Mouse (Mus musculus): ENCODE results near the gene Tubb4a. TPM values are rescaled to one million over a fixed set of nuclear protein-coding genes. Genes with fewer than 3 reads are reported as not detected.
A peak's percentile ranks its signal among the peaks of the same experiment; 100 is the strongest.
"Not testable (repeated sequence)": the region's sequence is repeated elsewhere in the genome, so short reads cannot be mapped to it uniquely, and the experiment has no call there.

The Tubb4a gene
- polyA plus RNA-seq, 1 experiment from 2014 or later, result 312 TPM

DNA sequence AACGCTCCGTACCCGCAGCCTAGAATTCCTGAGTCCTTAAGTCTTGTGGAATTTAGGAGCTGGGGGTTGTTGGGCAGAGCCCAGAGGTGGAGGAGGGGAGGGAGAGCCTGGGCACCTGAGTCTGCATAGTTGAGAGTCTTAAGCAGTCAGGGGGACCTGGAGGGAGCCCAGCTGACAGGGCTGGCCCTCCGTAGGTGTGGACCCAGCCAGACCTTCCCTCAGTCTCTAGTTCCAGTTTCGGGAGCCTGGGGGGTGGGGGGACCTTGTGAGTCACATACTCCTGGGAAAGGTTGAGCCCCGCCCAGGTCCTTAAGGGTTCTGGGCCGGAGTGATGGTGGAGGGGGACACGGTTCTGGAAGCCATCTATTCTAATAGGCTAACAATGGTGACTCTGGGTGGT, 24.6 kb downstream of the Tubb4a start:
- Histone ChIP-seq H3K27me3 (ENCODE audit: control insufficient read depth, insufficient read depth, low read length) (peaks cover 36% of the 10 kb centered on the region), H3K36me3 (replicated peaks; ENCODE audit: control insufficient read depth, insufficient read depth) (no peaks in the 10 kb centered on the region), H3K9ac (no peak overlapping the region), H3K9me3 (ENCODE audit: control insufficient read depth, low read length) (no peaks in the 10 kb centered on the region), H3K4me3 (replicated peaks; ENCODE audit: low read length) (no peak overlapping the region), H3K4me1 (replicated peaks; ENCODE audit: control insufficient read depth, insufficient read depth, low read length) (peaks cover 16% of the 10 kb centered on the region), H3K4me2 (replicated peaks) (no peak overlapping the region), H3K27ac (no peak overlapping the region)
- ATAC-seq (ENCODE audit: low FRiP score) (no peak), DNase-seq (ENCODE audit: low spot score) (no peak)
- WGBS, result 6% methylated on average over 8 of the region's 8 CpGs

DNA sequence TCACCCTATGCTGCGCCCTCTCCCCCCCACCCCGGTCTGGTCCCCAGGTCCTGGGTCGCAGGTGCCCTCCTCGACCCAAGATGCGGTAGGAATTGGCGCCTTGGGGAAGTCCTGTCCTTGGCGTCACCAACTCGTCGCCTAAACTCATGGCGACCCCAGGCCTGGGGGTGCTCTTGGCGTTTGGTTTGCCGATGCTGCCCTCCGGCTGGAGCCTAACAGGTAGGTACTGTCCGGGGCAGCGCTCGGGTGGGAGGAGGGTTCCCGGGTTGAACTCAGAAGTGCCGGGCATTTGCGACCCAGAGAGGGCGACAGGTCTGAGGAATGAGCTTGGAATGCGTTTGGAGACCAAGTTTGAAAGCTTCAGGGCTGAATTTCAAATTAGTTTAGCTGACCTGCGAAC, 25.0 kb downstream of the Tubb4a start:
- Histone ChIP-seq H3K27ac (no peak overlapping the region), H3K4me2 (replicated peaks) (peak overlapping the region; percentile 55), H3K36me3 (replicated peaks; ENCODE audit: control insufficient read depth, insufficient read depth) (no peaks in the 10 kb centered on the region), H3K4me1 (replicated peaks; ENCODE audit: control insufficient read depth, insufficient read depth, low read length) (peaks cover 18% of the 10 kb centered on the region), H3K4me3 (replicated peaks; ENCODE audit: low read length) (peak overlapping the region; percentile 31), H3K9me3 (ENCODE audit: control insufficient read depth, low read length) (no peaks in the 10 kb centered on the region), H3K27me3 (ENCODE audit: control insufficient read depth, insufficient read depth, low read length) (peaks cover 36% of the 10 kb centered on the region), H3K9ac (0 out of 2 replicates have a peak overlapping the region, but pooled peaks have one; percentile 0)
- no peak for DNase-seq (ENCODE audit: low spot score)
- no peak for ATAC-seq (ENCODE audit: low FRiP score)
- WGBS, result 2% methylated on average over 22 of the region's 22 CpGs

DNA sequence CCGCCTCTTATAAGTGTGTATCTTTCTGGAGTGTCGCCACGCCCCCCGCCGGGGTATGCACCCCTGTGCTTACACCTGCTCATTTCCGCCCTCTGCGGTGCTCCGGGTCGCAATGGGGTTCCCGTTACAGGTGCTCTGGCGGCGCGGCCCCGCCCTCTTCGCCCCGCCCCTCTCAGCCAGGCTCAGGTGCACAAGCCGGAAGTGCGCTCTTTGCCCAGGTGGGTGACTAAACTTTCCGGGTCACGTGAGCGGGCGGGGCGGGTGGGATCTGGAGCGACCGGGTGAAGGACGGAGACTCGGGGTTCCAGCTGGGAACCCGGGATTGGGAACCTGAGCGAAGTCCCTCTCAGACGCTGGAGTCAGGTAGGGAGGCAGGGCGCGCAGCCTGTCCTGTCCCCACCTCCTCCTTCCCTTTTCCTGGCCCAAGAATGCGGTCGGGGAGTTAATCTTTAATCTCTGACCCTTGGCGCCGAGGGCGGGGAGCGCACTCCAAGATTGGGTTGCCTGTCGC, 25.5 kb downstream of the Tubb4a start:
- WGBS, result 1% methylated on average over 39 of the region's 39 CpGs
- Histone ChIP-seq H3K4me1 (replicated peaks; ENCODE audit: control insufficient read depth, insufficient read depth, low read length) (peaks cover 18% of the 10 kb centered on the region), H3K27ac (no peak overlapping the region), H3K9me3 (ENCODE audit: control insufficient read depth, low read length) (no peaks in the 10 kb centered on the region), H3K27me3 (ENCODE audit: control insufficient read depth, insufficient read depth, low read length) (peaks cover 36% of the 10 kb centered on the region), H3K36me3 (replicated peaks; ENCODE audit: control insufficient read depth, insufficient read depth) (no peaks in the 10 kb centered on the region), H3K4me2 (replicated peaks) (peak overlapping the region; percentile 55), H3K9ac (0 out of 2 replicates have a peak overlapping the region, but pooled peaks have one; percentile 0), H3K4me3 (replicated peaks; ENCODE audit: low read length) (peak overlapping the region; percentile 31)
- ATAC-seq (ENCODE audit: low FRiP score), result no peak
- no peak for DNase-seq (ENCODE audit: low spot score)

DNA sequence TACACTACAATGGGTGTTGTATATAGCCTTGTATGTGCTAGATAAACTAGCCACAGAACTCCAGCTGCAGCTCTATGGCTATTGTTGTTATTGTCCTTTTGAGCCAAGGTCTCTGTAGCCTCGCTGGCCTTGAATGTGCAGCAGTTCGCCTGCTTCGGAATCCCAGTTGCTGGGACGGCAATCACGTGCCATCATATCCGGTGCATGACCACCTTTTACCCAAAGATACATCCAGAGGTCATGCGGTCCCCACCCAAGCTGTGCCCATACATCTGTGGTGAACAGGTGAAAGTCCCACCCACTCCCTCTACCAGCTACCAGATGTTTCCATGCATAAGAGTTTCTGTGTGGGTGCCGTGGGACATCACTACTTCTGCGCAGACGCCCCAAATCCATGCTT, 26.5 kb downstream of the Tubb4a start:
- peak overlapping the region; percentile 74 for H3K4me2 ChIP-seq (replicated peaks)
- peaks cover 18% of the 10 kb centered on the region for H3K4me1 ChIP-seq (replicated peaks; ENCODE audit: control insufficient read depth, insufficient read depth, low read length)
- peak overlapping the region; percentile 87 for H3K4me3 ChIP-seq (replicated peaks; ENCODE audit: low read length)
- peak overlapping the region; percentile 48; the same call in 1 of the 2 replicates for H3K9ac ChIP-seq
- peaks cover 36% of the 10 kb centered on the region for H3K27me3 ChIP-seq (ENCODE audit: control insufficient read depth, insufficient read depth, low read length)
- 39% methylated on average over 10 of the region's 10 CpGs for WGBS
- no peak for ATAC-seq (ENCODE audit: low FRiP score)
- peaks cover 6% of the 10 kb centered on the region for H3K36me3 ChIP-seq (replicated peaks; ENCODE audit: control insufficient read depth, insufficient read depth)
- H3K9me3 ChIP-seq (ENCODE audit: control insufficient read depth, low read length), result no peaks in the 10 kb centered on the region
- 0 out of 2 replicates have a peak overlapping the region, but pooled peaks have one; percentile 83 for H3K27ac ChIP-seq
- DNase-seq (ENCODE audit: low spot score), result no peak

DNA sequence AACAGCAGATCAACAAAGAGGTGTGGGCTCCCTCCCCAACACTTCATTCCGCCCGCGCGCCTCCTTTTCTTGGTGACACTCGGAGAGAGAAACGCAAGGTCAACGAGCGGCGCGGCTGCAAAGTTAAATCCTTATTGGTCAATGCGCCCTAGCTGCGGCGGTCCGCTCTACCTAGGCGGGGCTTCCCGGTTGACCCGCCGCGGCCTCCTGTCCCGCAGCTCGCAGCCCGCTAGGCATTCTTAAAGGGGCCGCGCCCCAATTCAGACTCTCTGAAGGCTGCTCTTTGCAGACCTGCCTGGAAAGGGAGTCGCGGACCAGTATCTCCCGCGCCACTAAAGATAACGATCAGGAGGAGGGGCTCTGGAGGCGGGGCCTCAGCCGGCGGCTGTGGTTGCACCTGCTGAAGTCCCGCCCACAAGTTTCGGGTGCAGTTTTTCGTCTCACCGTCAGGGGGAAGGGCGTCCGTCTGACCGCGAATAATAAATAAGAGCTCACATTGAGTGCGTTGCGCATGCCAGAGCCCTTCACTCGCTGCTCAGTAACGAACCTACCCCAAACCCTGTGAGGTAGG, 27.3 kb downstream of the Tubb4a start:
- H3K9me3 ChIP-seq (ENCODE audit: control insufficient read depth, low read length), result no peaks in the 10 kb centered on the region
- peak overlapping the region; percentile 87 for H3K4me3 ChIP-seq (replicated peaks; ENCODE audit: low read length)
- peak; percentile 98 for DNase-seq (ENCODE audit: low spot score)
- peaks cover 14% of the 10 kb centered on the region for H3K36me3 ChIP-seq (replicated peaks; ENCODE audit: control insufficient read depth, insufficient read depth)
- peak overlapping the region; percentile 74 for H3K4me2 ChIP-seq (replicated peaks)
- under 1% methylated on average over 44 of the region's 44 CpGs for WGBS
- peak overlapping the region; percentile 80 for H3K9ac ChIP-seq
- H3K27ac ChIP-seq, result peak overlapping the region; percentile 83
- peak; percentile 90 for ATAC-seq (ENCODE audit: low FRiP score)
- H3K27me3 ChIP-seq (ENCODE audit: control insufficient read depth, insufficient read depth, low read length), result peaks cover 36% of the 10 kb centered on the region
- peaks cover 18% of the 10 kb centered on the region for H3K4me1 ChIP-seq (replicated peaks; ENCODE audit: control insufficient read depth, insufficient read depth, low read length)

DNA sequence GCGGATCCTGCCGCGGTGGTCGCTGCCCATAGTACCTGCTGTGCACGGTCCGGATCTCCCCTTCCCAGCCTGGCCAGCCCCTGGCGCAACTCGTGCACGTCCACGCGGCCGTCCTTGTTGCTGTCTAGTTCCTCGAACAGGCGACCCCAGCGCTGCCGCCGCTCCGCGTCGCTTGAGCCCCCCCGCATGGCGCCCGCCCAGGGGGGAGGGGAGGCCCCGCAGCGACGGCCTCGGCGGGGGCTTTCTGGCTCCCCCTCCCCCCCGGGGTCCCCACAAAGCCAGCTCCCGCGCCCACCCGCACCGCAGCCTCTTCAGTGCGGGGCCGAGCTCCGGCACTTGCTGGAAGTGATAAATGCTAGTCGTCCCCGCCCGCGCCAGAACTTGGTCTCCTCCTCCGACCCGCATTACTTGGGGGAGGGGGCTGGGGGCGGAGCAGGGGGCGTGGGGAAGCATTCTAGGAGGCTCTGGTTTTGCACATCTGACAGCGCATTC, 28.1 kb downstream of the Tubb4a start, which contains the start of gene Slc25a23:
TSS of gene Slc25a23 (minus strand) at position 378 of the 492 bp plus-strand sequence.
- under 1% methylated on average over 36 of the region's 45 CpGs for WGBS
- DNase-seq (ENCODE audit: low spot score), result peak; percentile 81
- peak; percentile 78 for ATAC-seq (ENCODE audit: low FRiP score)
- Histone ChIP-seq H3K4me3 (replicated peaks; ENCODE audit: low read length) (peak within 1 kb of the TSS; percentile 87), H3K4me2 (replicated peaks) (peak within 1 kb of the TSS; percentile 74), H3K9ac (peak within 1 kb of the TSS; percentile 80), H3K4me1 (replicated peaks; ENCODE audit: control insufficient read depth, insufficient read depth, low read length) (peaks cover 18% of the 10 kb centered on the region), H3K9me3 (ENCODE audit: control insufficient read depth, low read length) (no peaks in the 10 kb centered on the region), H3K27ac (peak within 1 kb of the TSS; percentile 83), H3K27me3 (ENCODE audit: control insufficient read depth, insufficient read depth, low read length) (peaks cover 32% of the 10 kb centered on the region), H3K36me3 (replicated peaks; ENCODE audit: control insufficient read depth, insufficient read depth) (peaks cover 21% of the 10 kb centered on the region)

DNA sequence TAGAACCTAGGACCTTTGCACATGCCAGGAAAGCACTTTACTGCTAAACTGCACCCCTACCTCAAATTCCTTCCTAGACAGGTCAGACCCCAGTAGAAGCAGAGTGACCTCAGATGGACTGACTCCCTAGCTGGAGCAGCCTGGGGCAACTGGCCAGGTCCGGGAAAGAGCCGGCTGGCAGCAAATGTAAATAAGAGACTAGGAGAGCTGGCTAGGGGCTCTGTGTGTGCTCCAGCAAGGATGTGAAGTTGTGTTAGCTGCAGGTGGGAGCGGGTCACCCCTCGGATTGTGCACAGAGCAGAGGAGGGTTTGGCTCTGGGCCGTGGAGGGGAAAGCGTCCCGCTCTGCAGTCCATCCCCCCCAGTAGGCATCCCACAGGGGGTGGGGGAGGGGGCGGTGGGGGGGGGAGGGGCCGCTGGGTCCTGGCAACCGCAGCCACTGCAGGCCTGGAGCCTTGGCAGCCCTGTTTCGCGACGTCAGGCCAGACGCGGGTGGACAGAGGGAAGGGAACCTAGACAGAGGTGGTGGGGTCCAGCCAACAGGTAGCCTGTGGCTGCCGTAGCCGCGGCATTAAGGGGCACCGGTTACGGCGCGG, 28.6 kb downstream of the Tubb4a start, which contains the start of gene Crb3:
TSS of gene Crb3 (plus strand) at position 215 of the 595 bp plus-strand sequence.
- DNase-seq (ENCODE audit: low spot score) (no peak), ATAC-seq (ENCODE audit: low FRiP score) (peak; percentile 0)
- Histone ChIP-seq H3K4me2 (replicated peaks) (peak within 1 kb of the TSS; percentile 74), H3K9me3 (ENCODE audit: control insufficient read depth, low read length) (no peaks in the 10 kb centered on the region), H3K4me1 (replicated peaks; ENCODE audit: control insufficient read depth, insufficient read depth, low read length) (peaks cover 18% of the 10 kb centered on the region), H3K4me3 (replicated peaks; ENCODE audit: low read length) (peak within 1 kb of the TSS; percentile 87), H3K9ac (peak within 1 kb of the TSS; percentile 80), H3K27ac (peak within 1 kb of the TSS; percentile 83), H3K36me3 (replicated peaks; ENCODE audit: control insufficient read depth, insufficient read depth) (peaks cover 25% of the 10 kb centered on the region), H3K27me3 (ENCODE audit: control insufficient read depth, insufficient read depth, low read length) (peaks cover 27% of the 10 kb centered on the region)
- WGBS, result 1% methylated on average over 17 of the region's 22 CpGs

DNA sequence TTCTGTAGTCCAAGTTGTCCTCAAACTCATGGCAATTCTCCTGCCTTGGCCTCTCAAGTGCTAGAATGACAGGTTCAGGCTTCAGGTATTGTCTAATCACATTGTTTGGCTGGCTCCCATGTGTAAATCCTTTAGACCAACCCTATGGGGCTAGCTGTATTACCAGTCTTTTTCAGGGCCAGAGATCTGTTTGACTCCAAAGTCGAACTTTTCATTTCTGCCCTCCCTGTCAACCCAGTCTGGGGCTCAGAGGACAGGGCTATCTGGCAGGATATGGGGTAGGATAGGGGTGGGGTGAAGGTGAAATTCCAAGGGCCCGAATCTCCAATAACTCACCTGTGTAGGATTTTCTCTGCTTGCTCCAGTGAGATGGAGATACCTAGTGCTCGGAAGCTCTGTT, 31.3 kb downstream of the Tubb4a start:
- ATAC-seq (ENCODE audit: low FRiP score) (no peak), DNase-seq (ENCODE audit: low spot score) (no peak)
- Histone ChIP-seq H3K27ac (no peak overlapping the region), H3K4me1 (replicated peaks; ENCODE audit: control insufficient read depth, insufficient read depth, low read length) (peaks cover 15% of the 10 kb centered on the region), H3K9me3 (ENCODE audit: control insufficient read depth, low read length) (no peaks in the 10 kb centered on the region), H3K36me3 (replicated peaks; ENCODE audit: control insufficient read depth, insufficient read depth) (peaks cover 53% of the 10 kb centered on the region), H3K4me3 (replicated peaks; ENCODE audit: low read length) (no peak overlapping the region), H3K27me3 (ENCODE audit: control insufficient read depth, insufficient read depth, low read length) (peaks cover 4% of the 10 kb centered on the region; the same call in 1 of the 2 replicates), H3K4me2 (replicated peaks) (no peak overlapping the region), H3K9ac (no peak overlapping the region)
- 87% methylated on average over 3 of the region's 3 CpGs for WGBS

DNA sequence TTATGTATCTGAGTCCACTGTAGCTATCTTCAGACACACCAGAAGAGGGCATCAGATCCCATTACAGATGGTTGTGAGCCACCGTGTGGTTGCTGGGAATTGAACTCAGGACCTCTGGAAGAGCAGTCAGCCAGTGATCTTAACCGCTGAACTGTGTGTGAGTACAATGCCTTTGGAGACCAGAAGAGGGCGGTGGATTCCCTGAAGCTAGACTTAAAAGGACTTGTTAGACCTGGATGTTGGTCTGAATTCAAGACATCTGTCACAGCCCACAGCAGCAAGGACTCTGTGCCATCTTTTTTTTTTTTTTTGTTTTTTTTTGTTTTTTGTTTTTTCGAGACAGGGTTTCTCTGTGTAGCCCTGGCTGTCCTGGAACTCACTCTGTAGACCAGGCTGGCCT, 35.9 kb downstream of the Tubb4a start:
- H3K9ac ChIP-seq; DNase-seq (ENCODE audit: low spot score); H3K27me3 ChIP-seq (ENCODE audit: control insufficient read depth, insufficient read depth, low read length); H3K4me1 ChIP-seq (replicated peaks; ENCODE audit: control insufficient read depth, insufficient read depth, low read length); H3K4me2 ChIP-seq (replicated peaks); H3K4me3 ChIP-seq (replicated peaks; ENCODE audit: low read length); H3K9me3 ChIP-seq (ENCODE audit: control insufficient read depth, low read length); H3K27ac ChIP-seq; ATAC-seq (ENCODE audit: low FRiP score): not testable (repeated sequence)
- 82% methylated on average over 3 of the region's 4 CpGs for WGBS
- peaks cover 87% of the 10 kb centered on the region for H3K36me3 ChIP-seq (replicated peaks; ENCODE audit: control insufficient read depth, insufficient read depth)
